Mouse (Mus musculus): ENCODE measurements at regions not wholly inside any gene's neighbourhood (a gene's known extent, or its start where the extent isn't known, plus 50 kb on each side); places are given as distances from the start of the nearest gene placed in this dataset.

GRCm38 (mm10) chr3:147975500-147975899, 1014.9 kb downstream of the Adgrl2 start:
- DNase-seq (ENCODE audit: low spot score in 2 of 2) = no peak

GRCm38 (mm10) chr3:147974515-147974914, 1015.8 kb downstream of the Adgrl2 start:
- no peak for DNase-seq (ENCODE audit: low spot score in 2 of 2)

GRCm38 (mm10) chr3:147968271-147968670, 1022.1 kb downstream of the Adgrl2 start:
- no peak for DNase-seq (ENCODE audit: low spot score in 2 of 2)

GRCm38 (mm10) chr3:147967866-147968265, 1022.5 kb downstream of the Adgrl2 start:
- no peak for DNase-seq (ENCODE audit: low spot score in 2 of 2)

GRCm38 (mm10) chr3:147967261-147967660, 1023.1 kb downstream of the Adgrl2 start:
- DNase-seq (ENCODE audit: low spot score in 2 of 2) = no peak

GRCm38 (mm10) chr3:147966827-147967226, 1023.5 kb downstream of the Adgrl2 start:
- DNase-seq (ENCODE audit: low spot score in 2 of 2) = no peak

- no peak for DNase-seq (ENCODE audit: low spot score in 2 of 2)
Measured at GRCm38 (mm10) chr3:147966379-147966778, 1024.0 kb downstream of the Adgrl2 start.

- DNase-seq (ENCODE audit: low spot score in 2 of 2) = no peak
Measured at GRCm38 (mm10) chr3:147963698-147964476, 1026.5 kb downstream of the Adgrl2 start.

GRCm38 (mm10) chr3:147948041-147948592, 1042.2 kb downstream of the Adgrl2 start:
- no peak for DNase-seq (ENCODE audit: low spot score in 2 of 2)

- DNase-seq (ENCODE audit: low spot score in 2 of 2) = no peak
Measured at GRCm38 (mm10) chr3:147943314-147943713, 1047.0 kb downstream of the Adgrl2 start.

- DNase-seq (ENCODE audit: low spot score in 2 of 2) = no peak
Measured at GRCm38 (mm10) chr3:147930811-147931251, 1059.5 kb downstream of the Adgrl2 start.

GRCm38 (mm10) chr3:147920181-147920580, 1068.0 kb downstream of the Ttll7 start:
- DNase-seq (ENCODE audit: low spot score in 2 of 2) = no peak

- no peak for DNase-seq (ENCODE audit: low spot score in 2 of 2)
Measured at GRCm38 (mm10) chr3:147919701-147920100, 1067.5 kb downstream of the Ttll7 start.

- DNase-seq (ENCODE audit: low spot score in 2 of 2) = no peak
Measured at GRCm38 (mm10) chr3:147919146-147919545, 1067.0 kb downstream of the Ttll7 start.

- no peak for DNase-seq (ENCODE audit: low spot score in 2 of 2)
Measured at GRCm38 (mm10) chr3:147896751-147897150, 1044.6 kb downstream of the Ttll7 start.

GRCm38 (mm10) chr3:147891682-147892081, 1039.5 kb downstream of the Ttll7 start:
- DNase-seq (ENCODE audit: low spot score in 2 of 2) = no peak

GRCm38 (mm10) chr3:147886261-147886893, 1034.2 kb downstream of the Ttll7 start:
- no peak for DNase-seq (ENCODE audit: low spot score in 2 of 2)

GRCm38 (mm10) chr3:147882936-147883645, 1030.9 kb downstream of the Ttll7 start:
- no peak for DNase-seq (ENCODE audit: low spot score in 2 of 2)

GRCm38 (mm10) chr3:147878690-147879089, 1026.5 kb downstream of the Ttll7 start:
- DNase-seq (ENCODE audit: low spot score in 2 of 2) = no peak

- no peak for DNase-seq (ENCODE audit: low spot score in 2 of 2)
Measured at GRCm38 (mm10) chr3:147868281-147868680, 1016.1 kb downstream of the Ttll7 start.

GRCm38 (mm10) chr3:147853346-147853745, 1001.2 kb downstream of the Ttll7 start:
- no peak for DNase-seq (ENCODE audit: low spot score in 2 of 2)

GRCm38 (mm10) chr3:147852830-147853229, 1000.7 kb downstream of the Ttll7 start:
- no peak for DNase-seq (ENCODE audit: low spot score in 2 of 2)

Data from heart, adult 9 months (tissue).